Mouse (Mus musculus) neural tube, embryonic 13.5 days (tissue): ENCODE data around the gene Eef1akmt3. TPM values are rescaled to one million over a fixed set of nuclear protein-coding genes. Genes with fewer than 3 reads are reported as not detected.
"Not testable (repeated sequence)": the region's sequence is repeated elsewhere in the genome, so short reads cannot be mapped to it uniquely, and the experiment has no call there.

Source experiments
- ATAC-seq: fragments of 200-750 bp; cut with Nextera tagmentation; 2 replicates; pipeline ENCODE4 v1.8.0; 2017; ENCODE audit warnings: low read depth, mild to moderate bottlenecking, moderate TSS enrichment, moderate library complexity
- H3K27ac ChIP-seq: fragments of 300-500 bp; sonication (generic); replicated peaks from 2 replicates; pipeline ENCODE4 v1.5.1; 2015; ENCODE audit warnings: moderate library complexity, mild to moderate bottlenecking, inconsistent platforms
- H3K27me3 ChIP-seq: fragments of 300-500 bp; sonication (generic); 2 replicates; pipeline ENCODE4 v1.6.1; 2015; ENCODE audit warnings: mild to moderate bottlenecking, inconsistent platforms
- H3K36me3 ChIP-seq: fragments of 300-500 bp; sonication (generic); 2 replicates; pipeline ENCODE4 v1.6.1; 2015; ENCODE audit warnings: mild to moderate bottlenecking, inconsistent platforms
- H3K4me1 ChIP-seq: fragments of 300-500 bp; sonication (generic); replicated peaks from 2 replicates; pipeline ENCODE4 v1.6.1; 2015; ENCODE audit warnings: inconsistent platforms
- H3K4me2 ChIP-seq: fragments of 300-500 bp; sonication (generic); 2 replicates; pipeline ENCODE4 v1.6.1; 2015; ENCODE audit warnings: inconsistent platforms, mild to moderate bottlenecking, moderate library complexity
- H3K4me3 ChIP-seq: fragments of 300-500 bp; sonication (generic); 2 replicates; pipeline ENCODE4 v1.5.1; 2015; ENCODE audit warnings: mild to moderate bottlenecking, inconsistent platforms
- H3K9ac ChIP-seq: fragments of 300-500 bp; sonication (generic); 2 replicates; pipeline ENCODE4 v1.6.1; 2015; ENCODE audit warnings: moderate library complexity, mild to moderate bottlenecking, inconsistent platforms
- H3K9me3 ChIP-seq: fragments of 300-500 bp; sonication (generic); 2 replicates; pipeline ENCODE4 v1.6.1; 2016; ENCODE audit warnings: inconsistent platforms
- WGBS: fragments of 180-500 bp; shearing (Covaris S2); methylation state at CpG from one replicate; pipeline ENCODE4 v1.1.7; 2015; 5-methylcytosine and 5-hydroxymethylcytosine counted together
- polyA plus RNA-seq: library from polyadenylated mRNA; unstranded; fragments of >200 nt; fragmentation: Nextera tagmentation; extraction: Ambion mirVana; gene quantifications from 2 replicates; pipeline ENCODE4 v1.2.1, GENCODE M21; 2015

Eef1akmt3 gene
- polyA plus RNA-seq, 1 experiment from 2014 or later, result 0.20 TPM

DNA sequence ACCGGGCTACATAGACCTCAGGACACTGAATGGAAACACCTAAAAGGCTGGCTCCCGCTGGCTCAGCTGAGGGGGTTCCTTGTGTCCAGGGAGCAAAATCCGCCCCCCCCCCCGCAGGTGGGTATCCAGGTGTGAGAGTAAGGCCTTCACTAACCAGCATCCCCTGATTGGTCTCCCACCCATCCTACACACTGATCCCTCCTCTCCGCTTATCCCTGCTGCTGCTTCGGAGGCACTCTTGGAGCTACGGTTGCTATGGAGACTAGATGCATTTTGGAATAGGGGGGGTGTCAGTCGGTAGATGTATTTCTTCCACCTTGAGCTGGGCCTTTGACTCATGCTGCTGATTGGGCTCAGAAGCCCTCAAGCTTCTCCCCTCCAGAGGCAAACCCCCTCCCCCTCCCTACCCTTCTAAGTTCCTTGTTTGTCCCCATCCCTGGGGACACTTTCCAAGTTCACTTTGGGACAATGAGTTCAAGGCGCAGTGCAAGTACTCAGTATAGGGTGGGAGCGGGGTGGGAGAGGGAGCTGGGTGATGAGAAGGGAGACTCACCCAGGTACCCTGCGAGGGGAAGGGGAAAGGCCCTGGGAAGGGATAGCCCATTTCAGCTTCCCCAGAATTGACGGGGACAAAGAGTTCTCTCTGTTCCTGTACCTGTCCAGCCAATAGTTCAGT, 36.8 kb upstream of the Eef1akmt3 start:
- H3K4me3 ChIP-seq, result peak overlapping the region; percentile 82
- no peaks in the 10 kb centered on the region for H3K9me3 ChIP-seq
- H3K27ac ChIP-seq, result peak overlapping the region; percentile 86
- H3K27me3 ChIP-seq, result peaks cover 57% of the 10 kb centered on the region
- peak; percentile 67 for ATAC-seq
- WGBS, result 5% methylated on average over 12 of the region's 12 CpGs
- H3K36me3 ChIP-seq, result peaks cover 4% of the 10 kb centered on the region
- H3K4me1 ChIP-seq, result peaks cover 54% of the 10 kb centered on the region
- peak overlapping the region; percentile 96 for H3K9ac ChIP-seq
- H3K4me2 ChIP-seq, result peak overlapping the region; percentile 87

DNA sequence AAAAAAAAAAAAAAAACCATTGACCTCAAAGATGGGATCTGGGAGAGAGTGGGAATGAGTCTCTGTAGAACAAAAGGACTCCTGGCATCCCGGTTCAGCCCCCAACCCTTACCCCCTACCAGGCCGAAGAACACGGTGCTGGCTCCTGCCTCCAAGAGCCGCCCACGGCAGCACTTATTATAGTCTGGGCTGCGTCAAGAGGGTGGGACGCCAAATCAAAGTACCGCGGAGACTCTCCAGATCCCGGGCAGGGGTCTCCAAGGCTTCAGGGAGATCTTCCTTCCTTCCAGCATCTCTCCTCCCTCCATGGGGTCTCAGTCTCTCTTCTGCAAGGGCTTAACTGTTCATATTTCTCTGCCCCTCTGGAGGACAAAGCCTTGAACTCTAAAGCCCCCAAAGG, 36.2 kb upstream of the Eef1akmt3 start:
- H3K9ac ChIP-seq, result peak overlapping the region; percentile 96
- peaks cover 51% of the 10 kb centered on the region for H3K27me3 ChIP-seq
- peaks cover 49% of the 10 kb centered on the region for H3K4me1 ChIP-seq
- peak overlapping the region; percentile 87 for H3K4me2 ChIP-seq
- H3K4me3 ChIP-seq, result peak overlapping the region; percentile 82
- no peaks in the 10 kb centered on the region for H3K9me3 ChIP-seq
- no peaks in the 10 kb centered on the region for H3K36me3 ChIP-seq
- WGBS, result 4% methylated on average over 10 of the region's 10 CpGs
- H3K27ac ChIP-seq, result peak overlapping the region; percentile 86
- ATAC-seq, result no peak

DNA sequence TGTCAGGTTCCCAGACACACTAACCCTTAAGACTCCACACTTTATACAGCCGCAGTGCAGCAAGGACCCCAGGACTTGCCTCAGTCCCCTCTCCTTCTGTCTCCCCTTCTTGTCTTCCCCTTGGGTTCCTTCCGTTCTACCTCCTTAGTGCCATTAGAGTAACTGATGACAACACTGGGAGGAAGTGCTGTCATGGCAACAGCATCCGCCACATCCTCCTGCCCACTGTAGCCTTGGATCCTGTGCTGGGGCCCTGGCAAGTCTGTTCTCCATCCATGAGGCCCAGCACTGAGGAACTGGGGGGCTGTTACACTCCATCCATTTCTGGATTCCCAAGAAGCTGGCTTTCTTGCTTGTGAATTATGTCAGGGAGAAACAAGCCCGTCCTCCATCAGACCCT, 34.8 kb upstream of the Eef1akmt3 start:
- no peak for ATAC-seq
- H3K27ac ChIP-seq, result no peak overlapping the region
- H3K4me1 ChIP-seq, result peaks cover 39% of the 10 kb centered on the region
- H3K36me3 ChIP-seq, result no peaks in the 10 kb centered on the region
- peaks cover 42% of the 10 kb centered on the region for H3K27me3 ChIP-seq
- WGBS, result 35% methylated on average over 4 of the region's 4 CpGs
- H3K9ac ChIP-seq, result 0 out of 2 replicates have a peak overlapping the region, but pooled peaks have one; percentile 17
- H3K9me3 ChIP-seq, result no peaks in the 10 kb centered on the region
- peak overlapping the region; percentile 4; the same call in 1 of the 2 replicates for H3K4me2 ChIP-seq
- H3K4me3 ChIP-seq, result no peak overlapping the region

DNA sequence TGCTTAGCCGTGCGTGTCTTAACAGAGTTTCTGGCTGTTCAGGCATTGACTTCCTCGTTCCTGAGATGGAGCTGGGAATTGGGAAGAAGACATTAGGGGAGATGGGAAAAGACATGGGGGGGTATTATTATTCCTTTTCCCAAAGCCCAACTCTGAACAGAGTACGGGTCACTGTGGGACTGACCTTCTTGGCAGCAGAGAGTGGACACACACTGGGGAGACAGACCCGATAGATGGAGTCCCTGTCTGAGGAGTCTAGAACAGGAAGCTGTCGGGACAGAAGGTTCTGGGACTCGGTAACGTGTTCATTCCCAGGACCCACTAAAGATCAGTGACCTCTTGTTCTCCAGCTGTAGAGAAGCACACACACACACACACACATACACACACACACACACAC, 34.3 kb upstream of the Eef1akmt3 start:
- Histone ChIP-seq H3K4me3 (no peak overlapping the region), H3K27ac (no peak overlapping the region), H3K4me2 (peak overlapping the region; percentile 4; the same call in 1 of the 2 replicates), H3K36me3 (no peaks in the 10 kb centered on the region), H3K9ac (0 out of 2 replicates have a peak overlapping the region, but pooled peaks have one; percentile 17), H3K27me3 (peaks cover 37% of the 10 kb centered on the region), H3K4me1 (peaks cover 38% of the 10 kb centered on the region), H3K9me3 (no peaks in the 10 kb centered on the region)
- ATAC-seq, result no peak
- WGBS, result 79% methylated on average over 8 of the region's 8 CpGs

DNA sequence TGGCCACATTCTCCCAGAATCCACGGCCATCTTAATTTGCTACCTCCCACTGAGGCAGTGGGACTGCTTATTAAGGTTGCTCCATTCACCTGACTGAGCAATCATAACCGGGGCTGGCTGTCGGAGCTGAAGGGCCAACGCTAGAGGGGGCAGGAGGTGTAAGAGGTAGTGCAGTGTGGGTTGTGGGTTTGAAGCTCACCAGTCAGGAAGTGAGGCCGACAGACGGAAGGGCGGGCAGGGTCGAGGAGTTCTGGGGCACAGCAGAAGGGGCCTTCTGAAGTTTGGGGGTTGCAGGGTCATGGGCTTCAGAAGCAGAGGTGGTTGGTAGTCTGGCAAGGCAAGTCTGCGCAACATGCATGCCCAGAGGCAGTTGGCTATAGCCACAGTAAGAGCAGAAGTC, 33.8 kb upstream of the Eef1akmt3 start, which contains the start of gene Agap2:
Agap2 (plus strand) TSS at position 205 of the 400 bp plus-strand sequence.
- Histone ChIP-seq H3K9ac (0 out of 2 replicates have a peak within 1 kb of the TSS, but pooled peaks have one; percentile 17), H3K27me3 (peaks cover 31% of the 10 kb centered on the region), H3K9me3 (no peaks in the 10 kb centered on the region), H3K4me1 (peaks cover 33% of the 10 kb centered on the region), H3K27ac (no peak within 1 kb of the TSS), H3K4me3 (no peak within 1 kb of the TSS), H3K36me3 (no peaks in the 10 kb centered on the region), H3K4me2 (peak within 1 kb of the TSS; percentile 4; the same call in 1 of the 2 replicates)
- no peak for ATAC-seq
- WGBS, result 70% methylated on average over 9 of the region's 9 CpGs

DNA sequence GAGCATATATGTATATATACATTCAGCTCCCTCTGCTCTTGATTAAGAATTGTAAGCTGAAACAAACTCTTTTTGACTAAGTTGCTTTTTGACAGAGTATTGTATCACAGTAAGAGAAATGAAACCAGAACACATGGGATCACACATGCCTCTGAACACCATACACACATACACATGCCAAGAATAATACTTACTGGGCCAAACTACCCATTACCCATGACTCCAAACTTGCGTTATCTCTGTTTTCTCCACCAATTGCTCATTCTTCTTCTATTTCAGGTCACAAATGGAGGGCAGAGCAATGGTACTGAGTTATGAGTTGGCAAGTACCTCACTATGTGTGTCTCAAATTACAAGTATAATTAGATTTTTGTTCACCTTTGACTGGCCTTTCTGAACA, 32.7 kb upstream of the Eef1akmt3 start:
- no peak for ATAC-seq
- no peak overlapping the region for H3K4me3 ChIP-seq
- peaks cover 32% of the 10 kb centered on the region for H3K4me1 ChIP-seq
- no peaks in the 10 kb centered on the region for H3K36me3 ChIP-seq
- no peaks in the 10 kb centered on the region for H3K9me3 ChIP-seq
- H3K27me3 ChIP-seq, result peaks cover 27% of the 10 kb centered on the region
- H3K4me2 ChIP-seq, result no peak overlapping the region
- no peak overlapping the region for H3K9ac ChIP-seq
- no peak overlapping the region for H3K27ac ChIP-seq
- 93% methylated on average over 1 of the region's 1 CpGs for WGBS

DNA sequence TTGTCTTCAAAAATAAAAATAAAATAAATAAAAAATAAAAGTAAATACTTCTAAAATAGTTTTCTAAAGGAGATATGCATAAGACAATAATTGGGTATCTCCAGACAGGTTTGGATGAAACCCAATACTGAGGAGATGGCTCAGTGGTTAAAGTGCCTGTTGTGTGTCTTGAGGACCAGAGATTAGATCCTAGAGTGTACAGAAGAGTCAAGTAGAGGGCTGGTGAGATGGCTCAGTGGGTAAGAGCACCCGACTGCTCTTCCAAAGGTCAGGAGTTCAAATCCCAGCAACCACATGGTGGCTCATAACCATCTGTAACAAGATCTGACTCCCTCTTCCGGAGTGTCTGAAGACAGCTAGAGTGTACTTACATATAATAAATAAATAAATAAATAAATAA, 31.7 kb upstream of the Eef1akmt3 start:
- Histone ChIP-seq H3K4me1 (peaks cover 37% of the 10 kb centered on the region), H3K27me3 (peaks cover 23% of the 10 kb centered on the region)
- not testable (repeated sequence) for H3K9ac ChIP-seq, H3K9me3 ChIP-seq, H3K27ac ChIP-seq, H3K4me3 ChIP-seq, H3K4me2 ChIP-seq, H3K36me3 ChIP-seq, ATAC-seq
- WGBS, result 76% methylated on average over 2 of the region's 2 CpGs

DNA sequence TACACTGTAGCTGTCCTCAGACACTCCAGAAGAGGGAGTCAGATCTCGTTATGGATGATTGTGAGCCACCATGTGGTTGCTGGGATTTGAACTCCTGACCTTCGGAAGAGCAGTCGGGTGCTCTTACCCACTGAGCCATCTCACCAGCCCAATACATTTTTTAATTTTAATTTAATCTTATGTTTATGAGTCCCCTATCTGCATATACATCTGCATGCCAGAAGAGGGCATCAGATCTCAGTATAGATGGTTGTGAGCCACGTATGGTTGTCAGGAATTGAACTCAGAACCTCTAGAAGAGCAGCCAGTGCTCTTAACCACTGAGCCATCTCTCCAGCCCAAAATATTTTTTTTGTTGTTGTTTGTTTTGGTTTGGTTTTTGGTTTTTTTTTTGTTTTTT, 31.0 kb upstream of the Eef1akmt3 start:
- H3K27ac ChIP-seq, ATAC-seq, H3K4me2 ChIP-seq, H3K9me3 ChIP-seq, H3K9ac ChIP-seq, H3K4me3 ChIP-seq: not testable (repeated sequence)
- Histone ChIP-seq H3K36me3 (peaks cover 14% of the 10 kb centered on the region), H3K27me3 (peaks cover 17% of the 10 kb centered on the region), H3K4me1 (peaks cover 36% of the 10 kb centered on the region)
- 83% methylated on average over 4 of the region's 4 CpGs for WGBS

DNA sequence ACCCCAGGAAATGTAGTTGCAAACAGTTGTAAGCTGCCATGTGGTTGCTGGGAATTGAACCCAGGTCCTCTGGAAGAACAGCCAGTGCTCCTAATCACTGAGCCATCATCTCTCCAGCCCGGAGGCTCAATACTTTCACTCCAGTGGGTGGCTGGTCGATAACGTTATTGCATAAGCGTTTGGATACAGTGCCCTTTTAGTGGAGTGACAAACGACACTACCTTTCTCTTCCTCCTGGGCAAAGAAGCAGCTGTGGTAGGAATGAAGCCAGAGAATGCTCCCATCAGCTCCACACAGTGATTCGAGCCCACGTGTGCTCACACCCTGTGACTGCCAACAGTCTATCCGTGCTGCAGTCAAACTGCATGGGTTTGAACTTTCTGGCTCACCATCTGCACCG, 29.9 kb upstream of the Eef1akmt3 start:
- H3K4me2 ChIP-seq, result peak overlapping the region; percentile 93
- peaks cover 25% of the 10 kb centered on the region for H3K36me3 ChIP-seq
- H3K27me3 ChIP-seq, result peaks cover 7% of the 10 kb centered on the region
- 71% methylated on average over 9 of the region's 9 CpGs for WGBS
- H3K27ac ChIP-seq, result no peak overlapping the region; the same call in 1 of the 2 replicates
- ATAC-seq, result no peak
- no peaks in the 10 kb centered on the region for H3K9me3 ChIP-seq
- peak overlapping the region; percentile 65 for H3K4me3 ChIP-seq
- H3K4me1 ChIP-seq, result peaks cover 40% of the 10 kb centered on the region
- H3K9ac ChIP-seq, result peak overlapping the region; percentile 87

DNA sequence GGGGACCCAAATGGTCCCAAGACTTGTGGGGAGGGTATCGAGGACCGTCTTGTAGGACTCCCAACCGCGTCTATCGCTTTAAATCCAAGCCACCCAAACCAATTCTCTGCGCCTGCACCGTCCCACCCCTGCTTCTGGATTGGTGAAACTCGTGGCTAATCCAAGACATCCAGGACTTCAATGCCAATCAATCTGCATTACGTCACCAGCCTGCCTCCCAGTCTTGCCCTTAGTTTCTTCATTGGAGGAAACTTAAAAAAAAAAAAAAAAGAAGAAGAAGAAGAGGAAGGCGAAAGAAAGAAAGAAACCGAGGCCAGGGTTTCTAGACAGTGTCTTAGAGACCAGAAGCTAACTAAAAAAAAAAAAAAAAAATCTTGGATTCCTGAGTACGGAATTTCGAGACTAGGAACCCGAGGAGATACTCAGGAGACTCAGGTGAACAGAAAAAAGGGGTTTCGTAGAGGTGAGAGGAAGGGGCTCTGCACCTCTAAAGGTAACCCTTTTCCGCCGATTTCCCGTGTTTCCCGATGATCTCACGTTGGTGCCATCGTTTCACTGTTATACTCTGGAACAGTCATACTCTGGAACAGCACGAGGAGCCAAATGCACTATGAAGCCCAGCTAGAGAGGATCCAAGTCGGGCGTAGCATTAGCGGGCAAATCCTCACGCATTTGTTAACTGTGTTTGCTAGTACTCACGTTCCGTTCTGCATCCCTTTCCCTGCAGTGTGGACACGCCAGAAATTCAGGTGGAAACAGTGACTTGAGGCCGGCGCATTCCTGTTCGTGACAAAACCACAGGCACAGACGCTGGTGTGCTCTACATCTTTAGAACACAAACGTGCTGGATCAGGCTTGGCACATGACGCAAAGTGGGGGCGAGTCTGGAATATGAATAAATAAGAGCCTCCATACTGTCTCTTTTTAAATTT, 29.1 kb upstream of the Eef1akmt3 start, which contains the start of gene Tspan31:
Tspan31 (minus strand) TSS at position 75 of the 932 bp plus-strand sequence.
- peak; percentile 95 for ATAC-seq
- Histone ChIP-seq H3K27me3 (no peaks in the 10 kb centered on the region), H3K9ac (peak within 1 kb of the TSS; percentile 87), H3K9me3 (no peaks in the 10 kb centered on the region), H3K27ac (peak within 1 kb of the TSS; percentile 94), H3K4me2 (peak within 1 kb of the TSS; percentile 93), H3K4me3 (peak within 1 kb of the TSS; percentile 65), H3K4me1 (peaks cover 44% of the 10 kb centered on the region), H3K36me3 (peaks cover 32% of the 10 kb centered on the region)
- WGBS, result 2% methylated on average over 36 of the region's 36 CpGs

DNA sequence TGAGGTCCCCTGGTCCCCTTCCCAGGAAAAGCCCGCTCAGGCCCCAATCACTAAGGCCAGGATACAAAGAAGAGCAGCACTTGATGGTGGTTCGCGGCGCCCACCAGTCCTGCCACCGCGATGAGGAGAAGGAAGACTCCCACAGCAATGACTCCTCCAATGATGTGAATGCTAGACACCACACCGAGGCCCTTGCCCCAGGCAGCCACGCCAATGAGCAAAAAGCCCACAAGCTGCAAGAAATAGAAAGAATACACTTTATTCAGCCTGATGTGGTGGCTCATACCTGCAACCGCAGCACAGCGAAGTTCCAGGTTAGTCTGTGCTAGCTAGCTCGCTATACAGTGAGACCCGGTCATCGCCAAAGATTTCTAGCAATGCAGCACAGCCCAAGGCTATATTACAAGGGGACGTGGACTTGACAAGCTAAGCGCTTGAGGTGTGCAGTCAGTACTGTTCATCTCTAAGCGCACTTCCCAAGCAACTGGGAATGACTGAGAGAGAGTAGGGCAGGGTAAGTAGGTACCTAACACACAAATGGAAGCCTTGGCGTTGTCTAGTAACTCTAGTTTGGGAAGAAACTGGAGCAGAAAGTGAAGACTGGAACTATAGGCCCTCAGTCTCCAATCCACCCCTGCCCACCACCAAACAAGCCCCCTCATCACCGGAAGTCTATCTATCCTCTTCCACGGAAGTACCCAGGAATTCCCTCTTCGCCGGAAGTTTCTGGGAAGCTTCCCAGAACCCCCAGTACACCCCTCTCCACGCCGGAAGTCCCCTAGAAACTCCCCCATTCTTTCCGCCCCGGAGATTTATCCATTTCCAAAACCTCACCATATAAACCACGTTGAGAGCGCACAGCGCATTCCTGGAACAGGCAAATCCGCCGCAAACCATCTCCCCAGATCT, 28.2 kb upstream of the Eef1akmt3 start:
- Histone ChIP-seq H3K9me3 (no peaks in the 10 kb centered on the region), H3K4me1 (peaks cover 54% of the 10 kb centered on the region), H3K4me3 (peak overlapping the region; percentile 65), H3K27ac (peak overlapping the region; percentile 94), H3K27me3 (no peaks in the 10 kb centered on the region), H3K4me2 (peak overlapping the region; percentile 93), H3K36me3 (peaks cover 41% of the 10 kb centered on the region), H3K9ac (peak overlapping the region; percentile 77)
- WGBS, result 4% methylated on average over 30 of the region's 30 CpGs
- ATAC-seq, result peak; percentile 82
